Mouse (Mus musculus) embryonic facial prominence, embryonic 13.5 days (tissue): ENCODE measurements around the gene Itga3. TPM values are rescaled to one million over a fixed set of nuclear protein-coding genes. Genes with fewer than 3 reads are reported as not detected.

ENCODE experiments used
- ATAC-seq: fragments of 200-750 bp; cut with Nextera tagmentation; 2 replicates; pipeline ENCODE4 v1.8.0; 2017; ENCODE audit warnings: low read depth; ENCODE audit not compliant: insufficient number of reproducible peaks, insufficient read depth, low FRiP score, low TSS enrichment
- H3K27ac ChIP-seq: fragments of 300-500 bp; sonication (generic); 2 replicates; pipeline ENCODE4 v1.5.1; 2015; ENCODE audit warnings: moderate library complexity, mild to moderate bottlenecking, inconsistent platforms
- H3K27me3 ChIP-seq: fragments of 300-500 bp; sonication (generic); 2 replicates; pipeline ENCODE4 v1.6.1; 2015; ENCODE audit warnings: mild to moderate bottlenecking, inconsistent platforms
- H3K36me3 ChIP-seq: fragments of 300-500 bp; sonication (generic); 2 replicates; pipeline ENCODE4 v1.6.1; 2015; ENCODE audit warnings: mild to moderate bottlenecking, inconsistent platforms
- H3K4me1 ChIP-seq: fragments of 300-500 bp; sonication (generic); 2 replicates; pipeline ENCODE4 v1.6.1; 2015; ENCODE audit warnings: inconsistent platforms
- H3K4me2 ChIP-seq: fragments of 300-500 bp; sonication (generic); 2 replicates; pipeline ENCODE4 v1.6.1; 2015; ENCODE audit warnings: moderate library complexity, mild to moderate bottlenecking, inconsistent platforms
- H3K4me3 ChIP-seq: fragments of 300-500 bp; sonication (generic); 2 replicates; pipeline ENCODE4 v1.5.1; 2015; ENCODE audit warnings: mild to moderate bottlenecking, inconsistent platforms
- H3K9ac ChIP-seq: fragments of 300-500 bp; sonication (generic); 2 replicates; pipeline ENCODE4 v1.6.1; 2015; ENCODE audit warnings: mild to moderate bottlenecking, inconsistent platforms
- H3K9me3 ChIP-seq: fragments of 300-500 bp; sonication (generic); 2 replicates; pipeline ENCODE4 v1.6.1; 2016; ENCODE audit warnings: inconsistent platforms
- WGBS: fragments of 180-500 bp; shearing (Covaris S2); methylation state at CpG from one replicate; pipeline ENCODE4 v1.1.7; 2015; ENCODE audit warnings: mixed read lengths; 5-methylcytosine and 5-hydroxymethylcytosine counted together
- polyA plus RNA-seq: library from polyadenylated mRNA; unstranded; fragments of >200 nt; fragmentation: Nextera tagmentation; extraction: Ambion mirVana; gene quantifications from 2 replicates; pipeline ENCODE4 v1.2.1, GENCODE M21; 2015

The Itga3 gene
- polyA plus RNA-seq, 1 experiment from 2014 or later, result 7.0 TPM

GRCm38 (mm10) chr11:95106440-95107236 lies 30.0 kb upstream of the Itga3 start:
- Histone ChIP-seq H3K36me3 (no peaks in the 10 kb centered on the region), H3K9me3 (no peaks in the 10 kb centered on the region), H3K9ac (no peak overlapping the region), H3K4me1 (peaks cover 23% of the 10 kb centered on the region), H3K27me3 (peaks cover 12% of the 10 kb centered on the region), H3K4me2 (peak overlapping the region; percentile 27), H3K4me3 (no peak overlapping the region), H3K27ac (no peak overlapping the region)
- WGBS, result 34% methylated on average over 23 of the region's 23 CpGs
- ATAC-seq, result peak; percentile 61; the same call in 1 of the 2 replicates

DNA sequence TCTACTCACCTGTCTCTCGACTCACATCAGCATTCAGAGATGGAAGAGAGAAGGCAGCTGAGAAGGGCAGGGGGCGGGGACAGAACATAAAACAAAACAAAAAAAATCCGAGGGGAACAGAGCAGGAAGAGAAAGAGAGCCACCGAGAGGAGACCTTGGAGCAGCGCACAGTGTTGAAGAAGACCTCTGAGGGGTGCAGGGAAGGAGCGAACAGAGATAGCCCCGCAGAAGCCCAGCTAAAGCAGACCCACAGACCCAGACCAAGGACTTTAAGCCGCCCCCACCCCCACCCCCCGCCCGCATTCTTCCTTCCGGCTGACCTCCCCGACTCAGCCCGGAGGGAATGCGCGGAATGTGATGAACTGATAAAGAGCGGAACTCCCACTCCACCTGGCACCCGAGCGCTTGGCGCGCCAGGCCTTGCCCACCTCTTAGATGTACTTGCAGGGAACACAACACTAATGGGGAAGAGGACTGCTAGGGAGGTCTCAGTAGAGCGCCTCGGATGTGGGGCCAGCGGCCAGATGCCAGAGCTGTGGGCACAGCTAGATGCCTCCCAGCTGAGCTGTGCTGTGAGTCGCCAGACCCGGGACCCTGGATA lies 28.8 kb upstream of the Itga3 start:
- Histone ChIP-seq H3K27ac (peak overlapping the region; percentile 16; the same call in 1 of the 2 replicates), H3K27me3 (peaks cover 12% of the 10 kb centered on the region), H3K4me3 (peak overlapping the region; percentile 27), H3K4me1 (peaks cover 34% of the 10 kb centered on the region), H3K9ac (no peak overlapping the region), H3K9me3 (no peaks in the 10 kb centered on the region), H3K4me2 (peak overlapping the region; percentile 53), H3K36me3 (no peaks in the 10 kb centered on the region)
- WGBS, result 3% methylated on average over 25 of the region's 25 CpGs
- no peak for ATAC-seq

GRCm38 (mm10) chr11:95104266-95104665 lies 27.7 kb upstream of the Itga3 start:
- 53% methylated on average over 6 of the region's 6 CpGs for WGBS
- Histone ChIP-seq H3K36me3 (no peaks in the 10 kb centered on the region), H3K4me2 (no peak overlapping the region), H3K27me3 (peaks cover 12% of the 10 kb centered on the region), H3K27ac (no peak overlapping the region), H3K4me3 (no peak overlapping the region), H3K9ac (no peak overlapping the region), H3K4me1 (peaks cover 33% of the 10 kb centered on the region), H3K9me3 (no peaks in the 10 kb centered on the region)
- ATAC-seq, result no peak

DNA sequence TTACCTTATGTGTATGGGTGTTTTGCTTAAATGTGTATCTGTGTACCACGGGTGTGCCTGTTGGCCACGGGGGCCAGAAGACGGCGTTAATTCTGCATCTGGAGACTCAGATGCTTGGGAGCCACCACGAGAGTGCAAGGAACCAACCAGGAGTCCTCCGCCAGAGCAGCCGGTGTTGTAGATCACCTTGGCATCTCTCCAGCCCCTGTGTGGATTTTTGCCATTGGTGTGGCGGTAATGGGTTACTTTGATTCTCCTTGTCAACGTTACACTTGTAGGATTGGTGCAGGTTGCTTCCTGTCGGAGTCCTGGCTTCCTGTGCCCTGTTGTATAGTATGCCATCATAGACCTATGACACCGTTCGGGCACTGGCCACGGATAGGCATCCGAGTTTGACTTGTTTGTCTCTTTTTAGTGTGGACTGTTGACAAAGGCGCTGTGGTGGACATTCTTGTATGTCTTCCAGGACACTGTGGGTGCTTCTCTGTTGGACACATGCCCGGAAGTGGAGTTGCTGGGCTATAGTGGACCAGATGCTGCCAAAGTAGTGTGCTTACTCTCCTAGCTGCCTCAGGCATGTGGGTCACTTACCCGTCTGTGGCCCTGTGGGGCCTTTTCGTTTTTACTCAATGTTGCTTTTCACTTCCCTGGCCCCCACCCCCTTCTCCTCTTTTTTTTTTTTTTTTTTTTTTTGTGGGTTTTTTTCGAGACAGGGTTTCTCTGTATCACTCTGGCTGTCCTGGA lies 25.7 kb upstream of the Itga3 start:
- Histone ChIP-seq H3K27me3 (peaks cover 15% of the 10 kb centered on the region), H3K36me3 (no peaks in the 10 kb centered on the region), H3K9me3 (no peaks in the 10 kb centered on the region), H3K4me3 (no peak overlapping the region), H3K4me1 (peaks cover 42% of the 10 kb centered on the region), H3K4me2 (no peak overlapping the region), H3K9ac (no peak overlapping the region), H3K27ac (no peak overlapping the region)
- WGBS, result 89% methylated on average over 19 of the region's 19 CpGs
- ATAC-seq, result no peak

- no peak overlapping the region for H3K27ac ChIP-seq
- no peak overlapping the region for H3K4me3 ChIP-seq
- H3K4me2 ChIP-seq, result no peak overlapping the region
- H3K9ac ChIP-seq, result no peak overlapping the region
- H3K9me3 ChIP-seq, result no peaks in the 10 kb centered on the region
- peaks cover 48% of the 10 kb centered on the region for H3K4me1 ChIP-seq
- ATAC-seq, result no peak
- 28% methylated on average over 16 of the region's 16 CpGs for WGBS
- H3K36me3 ChIP-seq, result no peaks in the 10 kb centered on the region
- peaks cover 10% of the 10 kb centered on the region for H3K27me3 ChIP-seq
Measured at GRCm38 (mm10) chr11:95101071-95101788, 24.6 kb upstream of the Itga3 start.

- Histone ChIP-seq H3K27ac (no peak overlapping the region), H3K27me3 (peaks cover 3% of the 10 kb centered on the region; the same call in 1 of the 2 replicates), H3K9me3 (no peaks in the 10 kb centered on the region), H3K4me1 (peaks cover 47% of the 10 kb centered on the region), H3K9ac (0 out of 2 replicates have a peak overlapping the region, but pooled peaks have one; percentile 11), H3K4me3 (no peak overlapping the region), H3K4me2 (no peak overlapping the region), H3K36me3 (no peaks in the 10 kb centered on the region)
- ATAC-seq, result no peak
- 26% methylated on average over 3 of the region's 3 CpGs for WGBS
Measured at GRCm38 (mm10) chr11:95100393-95100792, 23.8 kb upstream of the Itga3 start.

GRCm38 (mm10) chr11:95098346-95099095 lies 21.9 kb upstream of the Itga3 start:
- no peak overlapping the region for H3K9ac ChIP-seq
- H3K4me3 ChIP-seq, result no peak overlapping the region
- WGBS, result 76% methylated on average over 5 of the region's 5 CpGs
- H3K27me3 ChIP-seq, result peaks cover 3% of the 10 kb centered on the region; the same call in 1 of the 2 replicates
- H3K9me3 ChIP-seq, result 0 out of 2 replicates have a peak, but pooled peaks cover 4% of the 10 kb centered on the region
- no peak for ATAC-seq
- peak overlapping the region; percentile 28; the same call in 1 of the 2 replicates for H3K27ac ChIP-seq
- no peaks in the 10 kb centered on the region for H3K36me3 ChIP-seq
- no peak overlapping the region for H3K4me2 ChIP-seq
- H3K4me1 ChIP-seq, result peaks cover 47% of the 10 kb centered on the region

DNA sequence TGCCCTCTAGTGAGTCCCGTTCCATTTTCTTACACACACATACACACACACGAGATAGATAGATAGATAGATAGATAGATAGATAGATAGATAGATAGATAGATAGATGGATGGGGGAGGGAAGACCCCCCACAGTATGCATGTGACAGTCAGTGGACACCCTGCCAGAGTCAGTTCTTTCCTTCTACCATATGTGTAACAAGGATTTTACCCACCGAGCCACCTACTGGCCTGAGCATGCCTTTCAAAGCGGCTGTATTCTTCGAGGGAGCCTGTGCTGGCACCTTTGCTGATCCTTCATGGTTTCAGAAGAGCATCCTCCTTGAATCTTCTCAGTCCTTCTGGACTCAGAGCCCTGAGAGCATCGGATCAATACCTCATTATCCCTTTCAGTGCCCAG lies 21.3 kb upstream of the Itga3 start:
- Histone ChIP-seq H3K4me3 (no peak overlapping the region), H3K27ac (peak overlapping the region; percentile 52; the same call in 1 of the 2 replicates), H3K4me2 (no peak overlapping the region), H3K36me3 (no peaks in the 10 kb centered on the region), H3K9ac (no peak overlapping the region), H3K9me3 (0 out of 2 replicates have a peak, but pooled peaks cover 4% of the 10 kb centered on the region), H3K27me3 (peaks cover 3% of the 10 kb centered on the region; the same call in 1 of the 2 replicates), H3K4me1 (peaks cover 47% of the 10 kb centered on the region)
- no peak for ATAC-seq
- WGBS, result 58% methylated on average over 6 of the region's 6 CpGs

GRCm38 (mm10) chr11:95096608-95097373 lies 20.2 kb upstream of the Itga3 start:
- ATAC-seq, result peak; percentile 44; the same call in 1 of the 2 replicates
- Histone ChIP-seq H3K4me3 (no peak overlapping the region), H3K36me3 (no peaks in the 10 kb centered on the region), H3K27me3 (peaks cover 3% of the 10 kb centered on the region; the same call in 1 of the 2 replicates), H3K27ac (peak overlapping the region; percentile 52), H3K9ac (no peak overlapping the region), H3K4me1 (peaks cover 47% of the 10 kb centered on the region), H3K4me2 (no peak overlapping the region), H3K9me3 (0 out of 2 replicates have a peak, but pooled peaks cover 4% of the 10 kb centered on the region)
- WGBS, result 41% methylated on average over 4 of the region's 4 CpGs

GRCm38 (mm10) chr11:95095596-95095995 lies 19.0 kb upstream of the Itga3 start:
- Histone ChIP-seq H3K36me3 (no peaks in the 10 kb centered on the region), H3K4me1 (peaks cover 38% of the 10 kb centered on the region), H3K27me3 (peaks cover 3% of the 10 kb centered on the region; the same call in 1 of the 2 replicates), H3K4me2 (no peak overlapping the region), H3K9ac (no peak overlapping the region), H3K4me3 (no peak overlapping the region), H3K9me3 (0 out of 2 replicates have a peak, but pooled peaks cover 4% of the 10 kb centered on the region), H3K27ac (peak overlapping the region; percentile 49; the same call in 1 of the 2 replicates)
- WGBS, result 84% methylated on average over 10 of the region's 10 CpGs
- ATAC-seq, result no peak
